Mouse (Mus musculus) midbrain, embryonic 13.5 days (tissue): ENCODE results near the gene Pnkp. TPM values are rescaled to one million over a fixed set of nuclear protein-coding genes. Genes with fewer than 3 reads are reported as not detected.
A peak's percentile ranks its signal among the peaks of the same experiment; 100 is the strongest.

Experiments used
- ATAC-seq: fragments of 200-750 bp; cut with Nextera tagmentation; 2 replicates; pipeline ENCODE4 v1.8.0; 2017; ENCODE audit warnings: mild to moderate bottlenecking, moderate TSS enrichment, moderate library complexity
- H3K27ac ChIP-seq: fragments of 300-500 bp; sonication (generic); 2 replicates; pipeline ENCODE4 v1.5.1; 2015; ENCODE audit warnings: inconsistent platforms, mild to moderate bottlenecking, moderate library complexity
- H3K27me3 ChIP-seq: fragments of 300-500 bp; sonication (generic); 2 replicates; pipeline ENCODE4 v1.6.1; 2015; ENCODE audit warnings: mild to moderate bottlenecking, inconsistent platforms
- H3K36me3 ChIP-seq: fragments of 300-500 bp; sonication (generic); 2 replicates; pipeline ENCODE4 v1.6.1; 2015; ENCODE audit warnings: mild to moderate bottlenecking, inconsistent platforms
- H3K4me1 ChIP-seq: fragments of 300-500 bp; sonication (generic); replicated peaks from 2 replicates; pipeline ENCODE4 v1.6.1; 2015; ENCODE audit warnings: inconsistent platforms
- H3K4me2 ChIP-seq: fragments of 300-500 bp; sonication (generic); replicated peaks from 2 replicates; pipeline ENCODE4 v1.6.1; 2015; ENCODE audit warnings: moderate library complexity, mild to moderate bottlenecking, inconsistent platforms
- H3K4me3 ChIP-seq: fragments of 300-500 bp; sonication (generic); replicated peaks from 2 replicates; pipeline ENCODE4 v1.5.1; 2015; ENCODE audit warnings: mild to moderate bottlenecking, inconsistent platforms
- H3K9ac ChIP-seq: fragments of 300-500 bp; sonication (generic); replicated peaks from 2 replicates; pipeline ENCODE4 v1.6.1; 2015; ENCODE audit warnings: mild to moderate bottlenecking, inconsistent platforms
- H3K9me3 ChIP-seq: fragments of 300-500 bp; sonication (generic); 2 replicates; pipeline ENCODE4 v1.6.1; 2016; ENCODE audit warnings: mild to moderate bottlenecking, inconsistent platforms
- WGBS: fragments of 180-500 bp; shearing (Covaris S2); methylation state at CpG from one replicate; pipeline ENCODE4 v1.1.7; 2015; 5-methylcytosine and 5-hydroxymethylcytosine counted together
- microRNA counts: library from miRNA; unstranded; fragments of <30 nt; microRNA quantifications from one replicate; lab custom pipeline; 2016
- microRNA-seq: library from miRNA; unstranded; fragments of <30 nt; microRNA quantifications from one replicate; pipeline ENCODE4, GENCODE M21; 2016
- polyA plus RNA-seq: library from polyadenylated mRNA; unstranded; fragments of >200 nt; fragmentation: Nextera tagmentation; extraction: Ambion mirVana; gene quantifications from 2 replicates; pipeline ENCODE4 v1.2.1, GENCODE M21; 2015

Gene Pnkp
- polyA plus RNA-seq, 1 experiment from 2014 or later, result 38.5 TPM

DNA sequence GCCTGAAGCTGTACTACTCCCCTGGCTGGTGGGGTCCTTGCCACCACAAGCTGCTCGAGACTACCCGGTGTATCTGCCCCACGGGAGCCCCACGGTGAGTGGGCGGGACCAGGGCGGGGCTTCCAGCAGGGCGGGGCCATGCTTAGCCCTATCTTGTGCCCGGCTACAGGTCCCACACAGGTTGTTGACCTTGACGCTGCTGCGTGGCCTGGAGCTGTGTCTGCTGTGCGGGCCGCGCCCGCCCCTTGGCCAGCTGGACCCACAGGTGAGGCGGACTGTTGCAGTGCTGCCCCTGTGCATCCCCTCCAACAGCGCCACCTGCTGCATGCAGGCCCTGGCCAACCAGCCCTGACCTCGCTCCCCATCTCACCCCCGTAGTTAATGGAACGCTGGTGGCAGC lies 41.7 kb downstream of the Pnkp start:
- H3K9me3 ChIP-seq, result no peaks in the 10 kb centered on the region
- no peaks in the 10 kb centered on the region for H3K27me3 ChIP-seq
- peak overlapping the region; percentile 39; the same call in 1 of the 2 replicates for H3K9ac ChIP-seq
- peaks cover 49% of the 10 kb centered on the region for H3K36me3 ChIP-seq
- H3K27ac ChIP-seq, result no peak overlapping the region
- H3K4me1 ChIP-seq, result peaks cover 63% of the 10 kb centered on the region
- ATAC-seq, result no peak
- 44% methylated on average over 19 of the region's 19 CpGs for WGBS
- H3K4me3 ChIP-seq, result no peak overlapping the region
- H3K4me2 ChIP-seq, result 0 out of 2 replicates have a peak overlapping the region, but pooled peaks have one; percentile 20

DNA sequence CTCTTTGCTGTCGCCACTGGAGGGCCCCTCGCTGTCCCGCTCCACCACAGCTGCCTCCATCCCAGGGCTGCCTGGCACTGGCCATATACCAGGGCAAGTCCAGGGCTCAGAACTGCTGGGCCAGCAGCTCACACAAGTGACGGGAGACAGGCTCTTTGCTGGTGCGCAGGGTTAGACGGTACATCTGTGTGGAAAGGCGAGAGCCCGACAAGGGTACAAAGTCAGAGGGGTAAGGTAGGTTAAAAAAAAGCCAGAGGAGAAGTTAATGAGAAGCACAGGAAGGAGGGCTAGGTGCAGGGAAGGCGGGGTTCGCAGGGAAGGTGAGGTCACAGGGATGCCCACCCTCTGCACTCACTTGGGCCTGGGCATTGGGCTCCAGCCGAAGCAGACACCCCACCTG lies 43.7 kb downstream of the Pnkp start:
- H3K9me3 ChIP-seq, result no peaks in the 10 kb centered on the region
- 83% methylated on average over 11 of the region's 11 CpGs for WGBS
- 0 out of 2 replicates have a peak overlapping the region, but pooled peaks have one; percentile 14 for H3K9ac ChIP-seq
- no peaks in the 10 kb centered on the region for H3K27me3 ChIP-seq
- H3K4me1 ChIP-seq, result peaks cover 46% of the 10 kb centered on the region
- peak overlapping the region; percentile 36; the same call in 1 of the 2 replicates for H3K27ac ChIP-seq
- no peak for ATAC-seq
- H3K4me3 ChIP-seq, result no peak overlapping the region
- peaks cover 69% of the 10 kb centered on the region for H3K36me3 ChIP-seq
- no peak overlapping the region for H3K4me2 ChIP-seq

DNA sequence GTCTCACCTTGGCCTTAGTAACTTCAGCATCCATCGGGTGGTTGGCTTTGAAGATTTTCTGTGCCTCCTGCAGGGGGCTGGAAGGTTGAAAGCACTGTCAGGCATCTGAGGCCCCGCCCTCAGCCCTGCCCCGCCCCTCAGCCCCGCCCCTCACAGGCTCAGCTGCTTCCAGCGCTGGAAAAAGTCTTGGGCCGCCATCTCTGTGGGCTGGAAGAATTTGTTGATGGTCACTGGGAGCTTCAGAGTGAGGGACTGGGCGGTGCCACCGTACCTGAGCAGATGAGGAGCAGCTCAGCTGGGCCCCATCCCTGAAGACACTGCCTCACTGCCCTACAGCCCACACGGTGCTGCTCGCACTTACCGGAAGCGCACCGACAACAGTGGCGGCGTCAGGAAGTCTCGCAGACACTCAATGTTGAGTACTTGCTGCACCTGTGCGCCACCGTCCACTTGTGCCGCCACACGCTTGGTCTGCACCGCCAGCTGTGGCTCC lies 44.3 kb downstream of the Pnkp start:
- Histone ChIP-seq H3K36me3 (peaks cover 76% of the 10 kb centered on the region), H3K4me2 (peak overlapping the region; percentile 46), H3K27me3 (no peaks in the 10 kb centered on the region), H3K9me3 (no peaks in the 10 kb centered on the region), H3K4me3 (peak overlapping the region; percentile 18), H3K9ac (peak overlapping the region; percentile 49), H3K4me1 (peaks cover 44% of the 10 kb centered on the region), H3K27ac (peak overlapping the region; percentile 47; the same call in 1 of the 2 replicates)
- WGBS, result 14% methylated on average over 21 of the region's 21 CpGs
- ATAC-seq, result peak; percentile 31; the same call in 1 of the 2 replicates

DNA sequence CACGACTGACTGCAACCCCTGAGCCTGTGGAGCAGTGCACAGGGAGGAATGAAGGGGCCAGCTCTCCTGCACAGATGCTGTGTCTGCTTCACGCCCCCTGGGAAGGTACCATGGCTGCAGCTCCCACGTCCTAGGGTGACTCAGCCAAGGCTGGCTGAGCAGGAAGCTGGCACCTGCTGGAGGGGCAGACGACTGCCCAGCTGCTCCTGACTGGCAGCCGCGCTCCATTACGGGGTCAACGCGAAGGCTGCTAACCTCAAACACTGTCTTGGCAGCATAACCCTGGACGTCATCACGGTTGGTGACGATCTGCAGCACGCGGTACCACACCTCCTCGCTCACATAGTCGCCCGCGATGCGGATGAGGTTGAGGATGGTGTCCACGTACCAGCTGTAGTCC lies 48.5 kb downstream of the Pnkp start:
- 92% methylated on average over 20 of the region's 20 CpGs for WGBS
- no peak for ATAC-seq
- no peaks in the 10 kb centered on the region for H3K9me3 ChIP-seq
- no peaks in the 10 kb centered on the region for H3K27me3 ChIP-seq
- H3K4me3 ChIP-seq, result no peak overlapping the region
- no peak overlapping the region for H3K9ac ChIP-seq
- H3K4me1 ChIP-seq, result peaks cover 15% of the 10 kb centered on the region
- H3K27ac ChIP-seq, result no peak overlapping the region
- no peak overlapping the region for H3K4me2 ChIP-seq
- peaks cover 98% of the 10 kb centered on the region for H3K36me3 ChIP-seq

DNA sequence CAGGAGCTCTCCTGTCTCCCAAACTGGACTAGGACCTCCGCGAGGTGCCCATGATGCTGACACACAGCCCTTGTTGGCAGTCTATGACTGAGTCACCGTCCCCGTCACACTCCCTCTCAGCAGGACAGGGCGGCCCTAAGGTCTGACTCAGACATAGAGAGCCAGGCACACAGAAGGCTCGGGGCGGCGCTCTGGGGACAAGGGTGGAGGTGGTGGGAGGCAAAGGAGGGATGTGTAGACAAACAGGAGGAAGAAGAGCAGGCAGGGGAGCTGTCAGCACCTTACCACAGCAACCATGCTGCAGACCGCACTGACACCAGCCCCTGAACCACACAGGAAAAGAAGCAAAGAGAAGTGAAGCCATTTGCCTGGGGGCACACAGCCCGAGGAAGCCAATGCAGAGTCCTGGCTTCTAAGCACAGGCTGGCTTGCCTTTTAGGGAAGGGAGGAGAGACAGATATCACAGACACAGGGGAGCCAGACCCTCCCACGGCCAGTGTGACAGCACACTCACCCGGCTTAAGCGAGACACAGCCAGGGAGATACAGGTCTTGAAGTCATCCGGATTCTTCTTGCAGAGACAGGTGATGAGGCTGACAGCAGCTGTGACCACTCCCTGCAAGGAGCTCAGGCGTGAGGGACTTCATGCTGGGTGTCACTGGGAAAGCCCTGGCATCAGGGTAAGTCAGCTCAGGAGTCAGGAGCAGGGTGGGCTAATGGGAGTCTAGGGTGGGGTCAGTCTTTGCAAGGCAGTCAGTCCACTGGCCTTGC lies 52.0 kb downstream of the Pnkp start:
- Histone ChIP-seq H3K9ac (no peak overlapping the region), H3K27me3 (no peaks in the 10 kb centered on the region), H3K9me3 (no peaks in the 10 kb centered on the region), H3K27ac (no peak overlapping the region), H3K4me1 (no peaks in the 10 kb centered on the region), H3K4me2 (no peak overlapping the region), H3K36me3 (peaks cover 98% of the 10 kb centered on the region), H3K4me3 (no peak overlapping the region)
- WGBS, result 91% methylated on average over 15 of the region's 15 CpGs
- no peak for ATAC-seq

MicroRNA genes within 50 kb of the gene (microRNA counts, 519-probe panel; counts per million panel counts)
- microRNA mmu-miR-707 (lab: Ali Mortazavi, UCI), result 110 counts per million, percentile 56 among the panel's probes with 10 or more counts

Small RNA genes lying within 50 kb of the gene (microRNA-seq; reads per million reads assigned to microRNA genes)
- gene Mir707, result not detected

Other genes starting within 250 kb of the Pnkp start
- 0.84 and 1.2 TPM in 2 replicates for gene Myh14, start 186.3 kb upstream of the Pnkp start, polyA plus RNA-seq
- not detected in 2 replicates for gene Izumo2, start 148.4 kb upstream of the Pnkp start, polyA plus RNA-seq
- gene Vrk3, start 108.7 kb upstream of the Pnkp start, polyA plus RNA-seq, result 33.9 and 35.2 TPM in 2 replicates
- 1.2 and 1.4 TPM in 2 replicates for gene Zfp473, start 106.1 kb upstream of the Pnkp start, polyA plus RNA-seq
- gene Nup62, start 41.1 kb upstream of the Pnkp start, polyA plus RNA-seq, result 55.7 and 61.3 TPM in 2 replicates
- 2.0 and 2.1 TPM in 2 replicates for gene Il4i1, start 40.8 kb upstream of the Pnkp start, polyA plus RNA-seq
- gene Atf5, start 40.5 kb upstream of the Pnkp start, polyA plus RNA-seq, result 3.8 and 5.4 TPM in 2 replicates
- 78.9 and 88.2 TPM in 2 replicates for gene Akt1s1, start 8.1 kb upstream of the Pnkp start, polyA plus RNA-seq
- gene Tbc1d17, start 8.1 kb upstream of the Pnkp start, polyA plus RNA-seq, result 109 and 110 TPM in 2 replicates
- gene Ptov1, start 12.6 kb downstream of the Pnkp start, polyA plus RNA-seq, result 524 and 584 TPM in 2 replicates
- 151 and 162 TPM in 2 replicates for gene Med25, start 35.6 kb downstream of the Pnkp start, polyA plus RNA-seq
- gene Fuz, start 38.9 kb downstream of the Pnkp start, polyA plus RNA-seq, result 24.2 and 26.9 TPM in 2 replicates
- gene Ap2a1, start 72.4 kb downstream of the Pnkp start, polyA plus RNA-seq, result 98.1 and 98.6 TPM in 2 replicates
- gene Tsks, start 86.1 kb downstream of the Pnkp start, polyA plus RNA-seq, result 0.17 TPM in 1 of 2 replicates, not detected in the other
- 47.0 and 56.0 TPM in 2 replicates for gene Cpt1c, start 117.7 kb downstream of the Pnkp start, polyA plus RNA-seq
- gene Prmt1, start 129.4 kb downstream of the Pnkp start, polyA plus RNA-seq, result 784 and 789 TPM in 2 replicates
- 63.0 and 70.7 TPM in 2 replicates for gene Irf3, start 140.5 kb downstream of the Pnkp start, polyA plus RNA-seq
- gene Bcl2l12, start 141.6 kb downstream of the Pnkp start, polyA plus RNA-seq, result 21.3 and 21.6 TPM in 2 replicates
- gene Scaf1, start 159.2 kb downstream of the Pnkp start, polyA plus RNA-seq, result 38.1 and 47.7 TPM in 2 replicates
- 8.4 and 9.6 TPM in 2 replicates for gene Rras, start 160.8 kb downstream of the Pnkp start, polyA plus RNA-seq
- gene Prr12, start 195.7 kb downstream of the Pnkp start, polyA plus RNA-seq, result 14.0 and 17.0 TPM in 2 replicates
- gene Nosip, start 205.3 kb downstream of the Pnkp start, polyA plus RNA-seq, result 56.5 and 61.8 TPM in 2 replicates
- 13.2 and 14.5 TPM in 2 replicates for gene Prrg2, start 205.5 kb downstream of the Pnkp start, polyA plus RNA-seq
- 57.7 and 69.8 TPM in 2 replicates for gene Rcn3, start 235.1 kb downstream of the Pnkp start, polyA plus RNA-seq
- 17.6 and 18.4 TPM in 2 replicates for gene Fcgrt, start 246.7 kb downstream of the Pnkp start, polyA plus RNA-seq